Mouse (Mus musculus): ENCODE results near the gene St13. TPM values are rescaled to one million over a fixed set of nuclear protein-coding genes. Genes with fewer than 3 reads are reported as not detected.
A peak's percentile ranks its signal among the peaks of the same experiment; 100 is the strongest.
"Not testable (repeated sequence)": the region's sequence is repeated elsewhere in the genome, so short reads cannot be mapped to it uniquely, and the experiment has no call there.

St13 gene
- polyA plus RNA-seq (2015; fragmentation: Nextera tagmentation; extraction: Ambion mirVana), result 104 and 107 TPM in 2 replicates

- H3K9ac ChIP-seq, result peak within 1 kb of the TSS; percentile 96
- WGBS, result under 1% methylated on average over 50 of the region's 50 CpGs
- H3K36me3 ChIP-seq, result no peaks in the 10 kb centered on the region
- H3K27me3 ChIP-seq, result no peaks in the 10 kb centered on the region
- H3K4me3 ChIP-seq, result peak within 1 kb of the TSS; percentile 99
- peak within 1 kb of the TSS; percentile 72 for H3K4me2 ChIP-seq
- ATAC-seq (replicated peaks; ENCODE audit: insufficient number of reproducible peaks, insufficient read depth, low FRiP score, low read depth), result peak; percentile 99
- peak within 1 kb of the TSS; percentile 97 for H3K27ac ChIP-seq
- H3K9me3 ChIP-seq (replicated peaks), result no peaks in the 10 kb centered on the region
- peaks cover 22% of the 10 kb centered on the region for H3K4me1 ChIP-seq (replicated peaks)
Measured at GRCm38 (mm10) chr15:81399638-81400315, at the start of gene St13, which contains the start of gene Xpnpep3. TSS of gene St13 (minus strand) at chr15:81400077. TSS of gene Xpnpep3 (plus strand) at chr15:81400138.

- 38% methylated on average over 3 of the region's 3 CpGs for WGBS
- H3K36me3 ChIP-seq, result peaks cover 22% of the 10 kb centered on the region; the same call in 1 of the 2 replicates
- no peak for ATAC-seq (replicated peaks; ENCODE audit: insufficient number of reproducible peaks, insufficient read depth, low FRiP score, low read depth)
- H3K27me3 ChIP-seq, result no peaks in the 10 kb centered on the region
- H3K9me3 ChIP-seq (replicated peaks), result no peaks in the 10 kb centered on the region
- H3K9ac ChIP-seq, result no peak overlapping the region
- H3K4me1 ChIP-seq (replicated peaks), result no peaks in the 10 kb centered on the region
- H3K4me3 ChIP-seq, result no peak overlapping the region
- H3K4me2 ChIP-seq, result no peak overlapping the region
- no peak overlapping the region for H3K27ac ChIP-seq
Measured at GRCm38 (mm10) chr15:81448463-81448862, 48.6 kb upstream of the St13 start.

GRCm38 (mm10) chr15:81439236-81439635 lies 39.4 kb upstream of the St13 start:
- Histone ChIP-seq H3K4me1 (replicated peaks) (no peaks in the 10 kb centered on the region), H3K9ac (no peak overlapping the region), H3K27me3 (no peaks in the 10 kb centered on the region), H3K4me2 (no peak overlapping the region), H3K9me3 (replicated peaks) (no peaks in the 10 kb centered on the region), H3K27ac (no peak overlapping the region), H3K4me3 (no peak overlapping the region), H3K36me3 (peaks cover 19% of the 10 kb centered on the region; the same call in 1 of the 2 replicates)
- ATAC-seq (replicated peaks; ENCODE audit: insufficient number of reproducible peaks, insufficient read depth, low FRiP score, low read depth), result no peak

- Histone ChIP-seq H3K27me3 (no peaks in the 10 kb centered on the region), H3K4me3 (no peak overlapping the region), H3K36me3 (peaks cover 19% of the 10 kb centered on the region; the same call in 1 of the 2 replicates), H3K4me1 (replicated peaks) (no peaks in the 10 kb centered on the region), H3K27ac (no peak overlapping the region), H3K9ac (no peak overlapping the region), H3K4me2 (no peak overlapping the region), H3K9me3 (replicated peaks) (no peaks in the 10 kb centered on the region)
- no peak for ATAC-seq (replicated peaks; ENCODE audit: insufficient number of reproducible peaks, insufficient read depth, low FRiP score, low read depth)
- 82% methylated on average over 1 of the region's 1 CpGs for WGBS
Measured at GRCm38 (mm10) chr15:81438345-81438744, 38.5 kb upstream of the St13 start.

GRCm38 (mm10) chr15:81431195-81431594 lies 31.3 kb upstream of the St13 start:
- H3K27me3 ChIP-seq, result no peaks in the 10 kb centered on the region
- no peaks in the 10 kb centered on the region for H3K4me1 ChIP-seq (replicated peaks)
- H3K9ac ChIP-seq, result no peak overlapping the region
- no peak for ATAC-seq (replicated peaks; ENCODE audit: insufficient number of reproducible peaks, insufficient read depth, low FRiP score, low read depth)
- 80% methylated on average over 1 of the region's 1 CpGs for WGBS
- H3K27ac ChIP-seq, result no peak overlapping the region
- H3K4me3 ChIP-seq, result no peak overlapping the region
- H3K36me3 ChIP-seq, result peaks cover 21% of the 10 kb centered on the region
- H3K4me2 ChIP-seq, result no peak overlapping the region
- no peaks in the 10 kb centered on the region for H3K9me3 ChIP-seq (replicated peaks)

- Histone ChIP-seq H3K4me3 (no peak overlapping the region), H3K27ac (no peak overlapping the region), H3K4me1 (replicated peaks) (no peaks in the 10 kb centered on the region), H3K27me3 (no peaks in the 10 kb centered on the region), H3K36me3 (peaks cover 21% of the 10 kb centered on the region), H3K4me2 (no peak overlapping the region), H3K9me3 (replicated peaks) (no peaks in the 10 kb centered on the region), H3K9ac (no peak overlapping the region)
- 76% methylated on average over 2 of the region's 2 CpGs for WGBS
- ATAC-seq (replicated peaks; ENCODE audit: insufficient number of reproducible peaks, insufficient read depth, low FRiP score, low read depth), result no peak
Measured at GRCm38 (mm10) chr15:81427947-81428346, 28.1 kb upstream of the St13 start.

- Histone ChIP-seq H3K27me3 (no peaks in the 10 kb centered on the region), H3K27ac (no peak overlapping the region), H3K9ac (no peak overlapping the region), H3K9me3 (replicated peaks) (no peaks in the 10 kb centered on the region), H3K4me2 (no peak overlapping the region), H3K4me3 (no peak overlapping the region), H3K36me3 (peaks cover 8% of the 10 kb centered on the region), H3K4me1 (replicated peaks) (no peaks in the 10 kb centered on the region)
- WGBS, result 88% methylated on average over 3 of the region's 3 CpGs
- no peak for ATAC-seq (replicated peaks; ENCODE audit: insufficient number of reproducible peaks, insufficient read depth, low FRiP score, low read depth)
Measured at GRCm38 (mm10) chr15:81425311-81425710, 25.4 kb upstream of the St13 start.

GRCm38 (mm10) chr15:81422156-81422681 lies 22.3 kb upstream of the St13 start:
- ATAC-seq (replicated peaks; ENCODE audit: insufficient number of reproducible peaks, insufficient read depth, low FRiP score, low read depth), result no peak
- WGBS, result 73% methylated on average over 7 of the region's 7 CpGs
- H3K4me3 ChIP-seq, result no peak overlapping the region
- H3K27me3 ChIP-seq, result no peaks in the 10 kb centered on the region
- no peak overlapping the region for H3K9ac ChIP-seq
- H3K9me3 ChIP-seq (replicated peaks), result no peaks in the 10 kb centered on the region
- no peak overlapping the region for H3K27ac ChIP-seq
- H3K4me2 ChIP-seq, result no peak overlapping the region
- no peaks in the 10 kb centered on the region for H3K4me1 ChIP-seq (replicated peaks)
- H3K36me3 ChIP-seq, result no peaks in the 10 kb centered on the region

- ATAC-seq (replicated peaks; ENCODE audit: insufficient number of reproducible peaks, insufficient read depth, low FRiP score, low read depth), result no peak
Measured at GRCm38 (mm10) chr15:81421454-81421853, 21.6 kb upstream of the St13 start.

GRCm38 (mm10) chr15:81418065-81418464 lies 18.2 kb upstream of the St13 start:
- Histone ChIP-seq H3K36me3 (no peaks in the 10 kb centered on the region), H3K4me1 (replicated peaks) (peaks cover 5% of the 10 kb centered on the region), H3K27ac (no peak overlapping the region), H3K9ac (no peak overlapping the region), H3K27me3 (no peaks in the 10 kb centered on the region), H3K4me2 (no peak overlapping the region), H3K4me3 (no peak overlapping the region), H3K9me3 (replicated peaks) (no peaks in the 10 kb centered on the region)
- 83% methylated on average over 4 of the region's 4 CpGs for WGBS
- no peak for ATAC-seq (replicated peaks; ENCODE audit: insufficient number of reproducible peaks, insufficient read depth, low FRiP score, low read depth)

More at GRCm38 (mm10) chr15:81421454-81421853, 21.6 kb upstream of the St13 start:
- Histone ChIP-seq H3K9me3 (replicated peaks) (no peaks in the 10 kb centered on the region), H3K27ac (no peak overlapping the region), H3K4me1 (replicated peaks) (peaks cover 4% of the 10 kb centered on the region), H3K27me3 (no peaks in the 10 kb centered on the region), H3K36me3 (no peaks in the 10 kb centered on the region), H3K9ac (no peak overlapping the region), H3K4me2 (no peak overlapping the region), H3K4me3 (no peak overlapping the region)
- WGBS, result 62% methylated on average over 1 of the region's 1 CpGs

GRCm38 (mm10) chr15:81416763-81417310 lies 17.0 kb upstream of the St13 start:
- not testable (repeated sequence) for H3K4me1 ChIP-seq (replicated peaks); H3K36me3 ChIP-seq; H3K27me3 ChIP-seq; H3K27ac ChIP-seq; H3K9ac ChIP-seq; H3K9me3 ChIP-seq (replicated peaks)
- peak overlapping the region; percentile 68 for H3K4me2 ChIP-seq
- 4% methylated on average over 22 of the region's 22 CpGs for WGBS
- ATAC-seq (replicated peaks; ENCODE audit: insufficient number of reproducible peaks, insufficient read depth, low FRiP score, low read depth), result peak; percentile 74
- H3K4me3 ChIP-seq, result peak overlapping the region; percentile 41

GRCm38 (mm10) chr15:81408199-81408598 lies 8.3 kb upstream of the St13 start, which contains the start of gene Dnajb7:
TSS of gene Dnajb7 (minus strand) at chr15:81408299.
- Histone ChIP-seq H3K27me3 (no peaks in the 10 kb centered on the region), H3K4me3 (no peak within 1 kb of the TSS), H3K9me3 (replicated peaks) (no peaks in the 10 kb centered on the region), H3K36me3 (no peaks in the 10 kb centered on the region), H3K27ac (no peak within 1 kb of the TSS), H3K4me1 (replicated peaks) (no peaks in the 10 kb centered on the region), H3K4me2 (no peak within 1 kb of the TSS), H3K9ac (no peak within 1 kb of the TSS)
- ATAC-seq (replicated peaks; ENCODE audit: insufficient number of reproducible peaks, insufficient read depth, low FRiP score, low read depth), result no peak
- 91% methylated on average over 1 of the region's 1 CpGs for WGBS
